Mouse (Mus musculus) right cerebral cortex, postnatal 14 days (tissue): ENCODE data around the gene Hus1.
A peak's percentile ranks its signal among the peaks of the same experiment; 100 is the strongest.

Experiments
- DNase-seq: peaks from one replicate; pipeline ENCODE4 v3.0.0; 2022

Gene Hus1

GRCm38 (mm10) chr11:8973166-8973565, 37.8 kb downstream of the Hus1 start, which contains the start of gene Pkd1l1:
Gene Pkd1l1 (minus strand): TSS chr11:8973266.
- DNase-seq, result no peak

DNA sequence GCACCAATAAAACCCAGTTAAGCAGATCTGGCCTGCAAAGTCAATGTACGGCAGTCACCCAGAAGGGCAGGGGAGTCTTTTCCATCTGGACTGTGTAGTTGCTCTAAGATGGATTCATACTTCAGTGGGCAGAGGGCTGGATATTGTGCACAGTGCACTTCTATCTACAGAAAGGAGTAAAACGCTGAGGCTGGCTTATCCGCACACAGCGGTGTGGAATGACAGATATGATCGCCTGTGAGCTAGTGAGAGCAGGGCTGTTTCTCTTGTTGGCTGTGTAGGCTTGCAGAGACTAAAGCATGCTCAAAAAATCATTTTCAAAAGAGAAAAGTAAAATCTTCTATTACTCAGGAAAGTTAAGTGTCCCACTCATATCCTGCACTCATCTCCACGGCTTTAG, 38.9 kb downstream of the Hus1 start:
- DNase-seq, result no peak

GRCm38 (mm10) chr11:8970509-8970908, 40.5 kb downstream of the Hus1 start:
- no peak for DNase-seq

DNA sequence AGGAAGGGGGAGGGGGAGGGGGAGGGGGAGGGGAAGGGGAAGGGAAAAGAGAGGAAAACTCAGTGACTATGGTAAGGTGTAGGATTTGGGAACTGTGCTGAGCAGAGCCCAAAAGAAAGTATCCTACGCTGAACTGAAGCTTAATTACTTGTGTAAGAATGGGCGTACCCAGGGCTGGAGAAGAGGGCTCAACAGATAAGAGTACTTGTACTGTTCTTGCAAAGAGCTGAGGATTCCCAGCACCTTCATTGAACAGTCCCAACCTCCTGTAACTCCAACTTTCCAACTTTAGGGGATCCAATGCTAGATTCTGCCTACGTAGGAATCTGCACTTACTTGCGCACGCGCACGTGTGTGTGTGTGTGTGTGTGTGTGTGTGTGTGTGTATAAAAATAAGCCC, 42.9 kb downstream of the Hus1 start:
- DNase-seq, result no peak

- DNase-seq, result peak; percentile 20
These were observed 52.4 kb downstream of the Hus1 start for GRCm38 (mm10) chr11:8958572-8958971.

DNA sequence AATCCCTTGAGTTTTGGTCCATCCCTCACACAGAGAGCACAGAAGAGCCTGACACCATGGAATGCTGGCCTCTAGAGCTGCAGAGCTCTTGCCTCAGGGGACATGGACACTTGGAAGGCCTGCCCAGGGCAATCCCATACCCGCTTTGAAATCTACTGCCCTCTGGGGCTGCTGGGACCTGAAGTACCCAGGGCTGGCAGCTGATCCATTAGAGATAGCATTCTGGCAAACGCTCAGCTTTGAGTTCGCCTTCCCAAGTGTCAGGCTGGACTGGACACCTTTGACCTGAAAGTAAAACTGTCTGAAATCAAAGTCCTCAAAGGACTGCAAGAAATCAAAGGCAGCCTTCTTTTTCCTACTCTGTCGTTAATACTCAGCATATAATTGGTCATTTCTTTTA, 52.9 kb downstream of the Hus1 start:
- DNase-seq, result no peak

GRCm38 (mm10) chr11:8957023-8957422, 54.0 kb downstream of the Hus1 start:
- no peak for DNase-seq

GRCm38 (mm10) chr11:8955678-8956077, 55.3 kb downstream of the Hus1 start:
- peak; percentile 33 for DNase-seq

- DNase-seq, result no peak
These were observed 61.1 kb downstream of the Hus1 start for GRCm38 (mm10) chr11:8949765-8950430.

DNA sequence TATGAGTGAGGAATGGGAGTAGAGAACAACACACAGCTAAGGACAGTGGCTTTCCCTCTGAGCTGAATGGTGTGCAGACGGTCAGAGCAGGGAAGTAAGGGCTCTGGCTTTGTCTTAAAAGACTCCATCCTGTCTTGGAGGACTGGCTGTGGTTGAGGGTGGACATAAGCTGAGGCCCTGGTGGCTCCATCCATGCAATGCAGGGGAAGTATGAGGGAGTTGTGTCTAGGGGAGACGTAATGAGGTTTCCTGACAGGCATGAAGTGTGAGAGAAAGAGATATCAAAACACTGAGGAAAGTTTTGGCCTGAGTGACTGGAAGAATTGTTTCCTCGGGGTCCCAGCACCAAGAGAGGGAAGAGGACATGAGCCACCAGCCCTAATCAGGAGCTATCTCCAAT, 62.1 kb downstream of the Hus1 start:
- no peak for DNase-seq

- DNase-seq, result no peak
These were observed 66.9 kb downstream of the Hus1 start for GRCm38 (mm10) chr11:8944114-8944513.
